Mouse (Mus musculus) kidney, adult 18-20 months (tissue): ENCODE measurements around the gene Mgat5.

Source experiments
- DNase-seq: peaks from one replicate; pipeline ENCODE4 v3.0.0; 2021

Gene Mgat5

GRCm38 (mm10) chr1:127442880-127443877 lies 238.4 kb downstream of the Mgat5 start:
- no peak for DNase-seq

- DNase-seq: peak; percentile 28
These were observed 240.1 kb downstream of the Mgat5 start for GRCm38 (mm10) chr1:127444836-127445485.

GRCm38 (mm10) chr1:127453397-127453796 lies 248.6 kb downstream of the Mgat5 start:
- DNase-seq: no peak

DNA sequence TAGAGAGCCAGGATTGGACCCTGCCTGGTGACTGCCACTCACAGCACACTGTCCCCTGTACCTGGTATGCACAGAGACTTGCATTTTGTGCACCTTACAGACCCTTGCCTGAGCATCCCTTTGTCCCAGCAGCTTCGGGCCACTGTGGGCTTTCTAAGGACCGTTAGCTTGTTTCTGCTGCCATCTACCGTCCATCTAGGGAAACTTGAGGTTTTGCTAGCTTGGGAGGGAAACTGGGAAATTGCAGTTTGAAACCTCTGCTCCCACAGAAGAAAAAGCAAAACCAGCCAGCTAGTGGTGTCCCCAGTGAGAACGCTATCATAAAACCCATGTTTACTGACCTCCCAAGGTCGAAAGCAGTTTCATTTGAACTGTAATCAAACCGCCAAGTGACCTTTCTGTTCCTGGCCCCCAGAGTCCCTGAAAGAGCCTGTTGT lies 254.2 kb downstream of the Mgat5 start:
- peak; percentile 64 for DNase-seq

DNA sequence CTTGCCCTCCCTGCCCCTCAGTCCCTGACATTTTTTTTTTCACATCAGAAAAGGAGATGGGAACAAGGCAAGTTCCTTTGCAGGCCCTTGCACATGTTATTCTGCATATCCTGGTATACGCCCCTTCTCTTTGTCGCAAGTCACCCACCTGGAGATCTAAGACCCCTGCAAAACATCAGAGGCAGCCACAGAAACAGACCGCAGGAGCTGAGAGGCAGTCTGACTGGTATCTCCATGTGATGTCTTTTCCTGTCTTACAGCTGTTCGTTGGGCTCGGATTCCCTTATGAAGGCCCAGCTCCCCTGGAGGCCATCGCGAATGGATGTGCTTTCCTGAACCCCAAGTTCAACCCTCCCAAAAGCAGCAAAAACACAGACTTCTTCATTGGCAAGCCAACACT lies 254.8 kb downstream of the Mgat5 start:
- no peak for DNase-seq

DNA sequence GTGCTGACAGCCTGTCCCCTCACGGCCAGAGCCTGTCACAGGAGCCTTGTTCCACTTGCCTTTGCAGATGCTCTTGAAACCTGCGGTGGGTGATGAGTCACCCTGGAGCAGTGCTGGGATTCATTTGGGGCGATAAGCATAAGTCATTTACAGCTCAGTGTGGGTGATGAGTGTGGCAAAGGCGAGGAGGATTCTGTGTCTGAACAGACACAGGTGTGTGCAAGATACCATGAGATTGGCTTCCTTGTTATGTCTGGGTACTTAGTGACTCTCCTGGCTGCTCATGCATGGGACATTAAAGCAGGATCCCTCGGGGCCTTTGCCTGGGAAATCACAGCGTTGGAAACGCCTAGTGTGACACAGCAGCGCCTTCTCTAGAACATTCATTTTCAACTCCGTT lies 256.2 kb downstream of the Mgat5 start:
- DNase-seq: no peak

- DNase-seq: no peak
These were observed 259.2 kb downstream of the Mgat5 start for GRCm38 (mm10) chr1:127464041-127464440.

DNA sequence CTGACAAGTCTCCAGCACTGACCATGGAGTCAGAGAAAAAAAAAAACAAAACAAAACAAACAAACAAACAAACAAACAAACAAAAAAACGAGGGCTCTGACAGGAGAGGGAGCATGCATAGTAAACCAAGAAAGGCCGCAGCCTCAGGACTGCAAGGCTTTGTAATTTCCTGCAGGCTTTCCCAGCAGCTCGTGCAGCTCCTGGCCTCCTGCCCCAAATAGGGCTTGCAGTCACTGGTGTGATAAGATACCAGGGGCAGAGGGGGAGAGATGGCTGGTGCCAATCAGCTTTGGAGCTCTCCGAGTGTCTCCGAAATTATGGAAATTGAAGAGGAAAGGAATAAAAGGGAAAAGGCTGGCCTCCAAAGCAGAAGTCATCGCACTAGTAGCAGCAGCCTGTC lies 260.5 kb downstream of the Mgat5 start:
- no peak for DNase-seq

- DNase-seq: no peak
These were observed 262.4 kb downstream of the Mgat5 start for GRCm38 (mm10) chr1:127467238-127467637.

DNA sequence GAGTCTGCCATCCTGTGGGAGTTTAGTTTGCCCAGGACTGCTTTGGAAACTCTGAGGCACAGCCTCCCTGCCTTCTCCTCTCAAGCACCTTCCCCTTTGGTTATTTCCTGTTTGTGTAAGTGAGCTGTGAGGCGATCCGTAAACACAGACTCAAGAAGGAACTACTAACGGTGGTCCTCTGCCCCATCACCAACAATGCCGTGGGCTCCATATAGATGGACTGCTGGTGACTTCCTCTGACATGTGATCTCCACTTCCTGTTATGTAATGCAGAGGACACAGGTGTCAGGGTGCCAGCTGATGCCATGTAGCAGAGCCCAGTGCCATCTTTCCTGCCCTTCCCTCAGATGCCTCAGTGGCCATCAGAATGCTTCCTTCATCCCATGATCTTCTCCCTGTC lies 265.4 kb downstream of the Mgat5 start:
- no peak for DNase-seq

DNA sequence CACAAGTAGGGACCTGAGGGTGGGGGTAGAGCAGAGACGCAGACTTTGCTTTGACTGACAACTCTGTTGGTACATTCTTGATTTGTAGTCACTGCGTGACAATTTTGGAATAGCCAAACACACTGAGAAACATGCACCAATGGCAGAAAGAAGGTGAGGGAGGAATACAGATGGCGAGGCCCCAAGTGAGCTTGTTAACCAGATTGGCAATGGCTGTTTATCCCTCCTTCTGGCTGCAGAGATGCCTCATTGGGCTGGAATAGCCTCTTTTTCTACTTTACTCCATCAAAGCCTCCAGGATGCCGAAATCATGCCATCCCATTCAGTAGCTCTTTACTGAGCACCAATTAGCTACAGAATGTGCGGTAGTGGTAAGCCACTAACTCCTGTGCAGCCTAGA lies 270.9 kb downstream of the Mgat5 start:
- DNase-seq: no peak

DNA sequence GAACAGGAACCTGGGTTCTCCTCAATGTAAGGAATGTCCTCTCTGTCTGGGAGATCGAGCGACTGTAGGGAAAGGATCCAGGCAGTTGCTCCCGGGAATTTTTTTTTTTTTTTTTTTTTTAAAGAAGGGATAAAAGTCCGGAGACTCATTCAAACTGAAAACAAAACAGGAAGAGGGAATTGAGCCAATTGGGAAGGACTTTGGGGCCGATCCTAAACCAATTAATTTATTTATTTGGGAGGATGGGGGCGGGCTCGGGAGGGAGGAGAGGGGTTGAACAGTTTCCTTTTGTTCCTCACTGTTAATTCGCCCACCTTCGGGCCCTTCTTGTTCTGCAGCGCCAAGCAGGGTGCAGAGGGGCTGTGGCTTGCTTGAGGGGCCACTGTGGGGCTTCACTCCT lies 278.1 kb downstream of the Mgat5 start:
- no peak for DNase-seq

- DNase-seq: no peak
These were observed 279.4 kb downstream of the Mgat5 start for GRCm38 (mm10) chr1:127484188-127484587.

DNA sequence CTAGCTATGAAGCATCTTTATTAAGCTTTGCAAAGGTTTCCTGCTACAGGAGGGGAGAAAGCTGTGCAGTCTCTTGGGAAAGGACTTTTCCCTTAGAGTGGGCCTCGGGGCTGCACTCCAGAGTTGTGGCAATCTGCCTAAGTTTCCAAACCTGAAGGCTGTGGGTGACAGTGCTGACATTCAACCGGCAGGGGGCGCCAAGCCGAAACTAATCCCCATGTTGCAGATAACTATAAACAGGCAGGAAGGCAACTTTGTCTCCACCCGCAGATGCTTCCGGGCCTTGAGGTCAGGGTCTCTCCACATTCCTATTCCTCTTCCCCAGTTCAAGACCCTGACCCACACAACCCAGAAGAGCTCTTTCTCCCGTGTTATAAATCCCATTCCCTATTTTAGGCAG lies 280.0 kb downstream of the Mgat5 start:
- peak; percentile 58 for DNase-seq

DNA sequence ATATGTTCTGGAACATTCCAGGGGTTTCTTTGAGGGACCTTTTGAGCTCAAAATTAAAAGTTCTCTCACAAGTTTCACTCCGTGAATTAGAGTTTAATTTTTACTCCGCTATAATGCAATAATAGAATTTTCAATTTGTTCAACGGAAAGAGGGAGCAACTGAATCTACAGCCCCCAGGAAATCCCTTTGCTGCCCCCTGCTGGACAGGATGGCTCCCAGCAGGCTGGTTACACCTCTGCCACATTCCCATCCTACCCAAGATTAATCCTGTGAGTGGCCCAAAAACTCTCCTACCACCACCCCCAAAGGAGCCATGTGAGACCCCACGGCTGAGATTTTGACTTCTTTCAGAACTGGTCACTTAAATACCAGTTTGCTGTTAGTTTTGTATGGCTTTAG lies 282.3 kb downstream of the Mgat5 start:
- DNase-seq: peak; percentile 37

- peak; percentile 67 for DNase-seq
These were observed 292.1 kb downstream of the Mgat5 start for GRCm38 (mm10) chr1:127496737-127497543.

DNA sequence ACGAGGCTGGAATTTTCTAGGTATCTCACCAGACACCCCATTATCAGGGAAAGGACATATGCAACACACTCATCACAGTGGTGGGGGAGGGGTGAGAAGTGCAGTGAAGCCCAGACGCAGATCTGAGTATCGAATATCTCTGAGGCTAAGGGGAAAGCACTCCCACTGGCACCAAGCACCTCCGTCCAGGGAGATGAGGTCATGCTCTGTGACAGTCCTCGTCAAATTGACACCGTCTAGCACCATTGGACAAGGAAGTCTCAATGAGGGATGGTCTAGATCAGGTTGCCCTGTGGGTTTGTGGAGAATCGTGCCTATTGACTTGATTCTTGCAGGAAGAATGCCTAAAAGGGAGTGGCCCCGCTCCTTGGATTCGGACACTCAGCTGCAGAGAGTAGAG lies 293.9 kb downstream of the Mgat5 start:
- no peak for DNase-seq

GRCm38 (mm10) chr1:127500219-127500618 lies 295.4 kb downstream of the Mgat5 start:
- DNase-seq: peak; percentile 74

DNA sequence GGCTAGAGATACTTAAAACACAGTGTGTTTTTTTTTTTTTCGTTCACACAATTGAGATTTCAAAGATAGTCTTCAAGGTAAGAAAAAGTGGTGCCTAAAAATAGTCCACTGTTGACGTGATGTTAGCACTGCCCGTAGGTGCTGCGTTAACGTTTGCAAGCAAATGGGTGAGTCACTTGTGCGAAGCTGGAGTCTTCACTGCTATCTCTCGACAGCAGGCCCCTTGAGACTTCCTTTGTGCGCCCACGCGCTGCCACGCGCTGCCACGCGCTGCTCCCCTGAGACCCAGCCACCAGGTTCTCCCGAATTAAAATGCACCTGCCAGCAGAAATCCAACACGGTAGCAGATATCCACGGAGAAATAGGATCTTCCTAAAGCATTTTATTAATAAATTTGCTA lies 295.9 kb downstream of the Mgat5 start:
- no peak for DNase-seq

DNA sequence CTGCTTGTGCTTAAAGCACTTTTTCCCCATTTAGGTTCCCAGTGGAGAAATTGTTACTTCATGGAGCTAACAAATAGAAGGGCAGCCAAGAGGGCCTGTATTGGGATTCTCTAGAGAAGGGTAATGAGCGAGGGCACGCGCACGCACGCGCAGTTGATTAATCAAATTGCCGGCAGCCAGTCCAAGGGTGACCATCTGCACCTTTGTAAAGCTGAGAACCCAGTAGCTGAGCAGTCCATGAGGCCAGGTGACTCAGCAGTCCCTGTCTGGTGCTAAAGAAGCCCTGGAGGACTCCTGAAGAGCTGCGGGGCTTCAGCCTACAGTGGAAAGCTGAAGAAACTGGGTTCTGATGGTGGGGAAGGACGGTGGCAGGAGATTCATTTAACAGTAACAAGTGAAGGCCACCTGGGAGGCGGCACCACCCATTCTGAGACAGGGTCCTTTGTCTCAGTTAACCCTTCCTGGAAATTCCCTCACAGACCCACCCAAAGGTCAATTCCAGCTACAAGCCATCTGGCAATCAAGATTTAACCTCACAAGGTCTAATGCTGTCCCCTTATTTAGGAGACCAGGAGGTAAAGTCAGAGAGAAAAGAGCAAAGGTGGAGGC lies 302.3 kb downstream of the Mgat5 start:
- DNase-seq: no peak

DNA sequence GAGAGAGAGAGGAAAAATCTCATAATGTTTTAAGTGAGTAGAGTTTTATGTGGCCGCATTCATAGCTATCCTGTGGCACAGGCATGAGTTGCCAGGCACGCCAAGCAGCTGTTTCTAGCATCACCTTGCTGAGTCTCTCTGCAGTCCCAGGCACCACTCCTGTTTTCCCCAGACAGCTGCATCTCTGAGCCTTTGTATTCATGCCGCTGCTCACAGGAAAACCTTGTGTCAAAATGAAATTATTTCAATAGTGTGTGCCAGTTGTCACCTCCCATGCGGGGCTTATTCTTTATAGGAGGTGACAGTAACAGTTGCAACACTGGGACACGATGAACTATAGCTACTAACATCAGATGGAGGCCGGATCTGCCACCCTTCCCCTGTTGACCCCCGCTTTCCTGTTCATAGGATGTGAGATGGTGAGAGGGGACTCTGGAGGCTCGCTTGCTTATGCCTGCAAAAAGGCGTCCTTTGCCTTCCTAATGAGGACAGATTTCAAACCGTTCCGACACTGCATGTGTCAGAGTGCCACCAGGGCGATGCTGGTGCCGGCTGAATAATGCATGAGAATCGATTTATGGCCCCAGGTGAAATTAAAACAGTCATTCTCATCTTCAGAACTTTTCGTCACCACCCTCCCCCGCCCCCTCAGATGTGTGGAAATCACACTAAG lies 303.4 kb downstream of the Mgat5 start:
- DNase-seq: no peak

GRCm38 (mm10) chr1:127508921-127509320 lies 304.1 kb downstream of the Mgat5 start:
- no peak for DNase-seq
